Mouse (Mus musculus): ENCODE data around the gene Gm19345.

The Gm19345 gene

DNA sequence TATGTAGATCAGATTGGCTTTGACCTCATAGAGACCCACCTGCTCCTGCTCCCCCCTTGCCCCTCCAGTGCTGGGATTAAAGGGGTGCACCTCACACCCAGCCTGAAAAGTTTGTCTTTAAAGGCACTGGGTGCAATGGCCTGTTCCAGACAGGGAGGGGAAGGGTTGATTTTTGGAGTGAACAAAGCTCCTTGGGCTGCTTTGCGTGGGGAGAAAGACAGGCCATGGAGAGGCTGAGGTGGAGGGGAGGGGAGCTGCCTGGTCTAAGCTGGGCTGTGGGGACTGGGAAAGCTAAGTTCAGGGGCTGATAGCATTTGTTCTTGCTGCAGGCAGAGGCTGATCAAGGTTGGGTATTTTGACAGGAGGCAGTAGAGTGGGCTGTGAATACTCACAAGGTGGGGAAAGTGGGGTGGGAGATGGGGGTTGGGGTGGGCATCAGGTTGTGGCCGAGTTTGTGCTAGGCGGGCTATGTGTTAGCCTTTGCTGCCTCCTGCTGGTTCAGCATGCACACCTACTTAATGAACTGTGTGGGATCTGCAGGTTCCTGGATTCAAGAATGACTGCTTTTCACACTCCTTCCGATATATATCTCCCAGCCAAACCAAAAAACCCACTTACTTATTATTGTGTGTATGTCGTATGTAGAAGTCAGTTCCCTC is 20.3 kb downstream of the Gm19345 start:
- TF ChIP-seq NANOG (IDR thresholded peaks at IDR 0.05; ENCODE audit: borderline replicate concordance, low read length) (no peak), POU5F1 (IDR thresholded peaks at IDR 0.05; ENCODE audit: borderline replicate concordance, low read length) (no peak), CTCF (conservative IDR thresholded peaks at IDR 0.05; ENCODE audit: low read length) (no peak)
- no peak overlapping the region for H3K4me3 ChIP-seq (replicated peaks; ENCODE audit: low read length)
- H3K4me1 ChIP-seq (replicated peaks; ENCODE audit: low read depth, low read length): peaks cover 41% of the 10 kb centered on the region
- no peaks in the 10 kb centered on the region for H3K36me3 ChIP-seq (ENCODE audit: insufficient read depth, low read length)
- H3K9me3 ChIP-seq (ENCODE audit: low read length): no peaks in the 10 kb centered on the region
- H3K27me3 ChIP-seq (ENCODE audit: insufficient read depth, low read length): no peaks in the 10 kb centered on the region

GRCm38 (mm10) chr7:19875948-19876682 is 24.3 kb downstream of the Gm19345 start:
- no peaks in the 10 kb centered on the region for H3K36me3 ChIP-seq (ENCODE audit: insufficient read depth, low read length)
- H3K4me1 ChIP-seq (replicated peaks; ENCODE audit: low read depth, low read length): peaks cover 39% of the 10 kb centered on the region
- no peaks in the 10 kb centered on the region for H3K9me3 ChIP-seq (ENCODE audit: low read length)
- no peak overlapping the region for H3K4me3 ChIP-seq (replicated peaks; ENCODE audit: low read length)
- H3K27me3 ChIP-seq (ENCODE audit: insufficient read depth, low read length): no peaks in the 10 kb centered on the region
- peak; percentile 94 for TF ChIP-seq CTCF (conservative IDR thresholded peaks at IDR 0.05; ENCODE audit: low read length)
- TF ChIP-seq NANOG (IDR thresholded peaks at IDR 0.05; ENCODE audit: borderline replicate concordance, low read length): no peak
- TF ChIP-seq POU5F1 (IDR thresholded peaks at IDR 0.05; ENCODE audit: borderline replicate concordance, low read length): no peak

- Histone ChIP-seq H3K4me1 (replicated peaks; ENCODE audit: low read depth, low read length) (peaks cover 31% of the 10 kb centered on the region), H3K27me3 (ENCODE audit: insufficient read depth, low read length) (no peaks in the 10 kb centered on the region), H3K9me3 (ENCODE audit: low read length) (no peaks in the 10 kb centered on the region), H3K4me3 (replicated peaks; ENCODE audit: low read length) (no peak overlapping the region), H3K36me3 (ENCODE audit: insufficient read depth, low read length) (no peaks in the 10 kb centered on the region)
- TF ChIP-seq CTCF (conservative IDR thresholded peaks at IDR 0.05; ENCODE audit: low read length): no peak
- TF ChIP-seq NANOG (IDR thresholded peaks at IDR 0.05; ENCODE audit: borderline replicate concordance, low read length): no peak
- no peak for TF ChIP-seq POU5F1 (IDR thresholded peaks at IDR 0.05; ENCODE audit: borderline replicate concordance, low read length)
Observed at GRCm38 (mm10) chr7:19876781-19877425, 25.1 kb downstream of the Gm19345 start.

DNA sequence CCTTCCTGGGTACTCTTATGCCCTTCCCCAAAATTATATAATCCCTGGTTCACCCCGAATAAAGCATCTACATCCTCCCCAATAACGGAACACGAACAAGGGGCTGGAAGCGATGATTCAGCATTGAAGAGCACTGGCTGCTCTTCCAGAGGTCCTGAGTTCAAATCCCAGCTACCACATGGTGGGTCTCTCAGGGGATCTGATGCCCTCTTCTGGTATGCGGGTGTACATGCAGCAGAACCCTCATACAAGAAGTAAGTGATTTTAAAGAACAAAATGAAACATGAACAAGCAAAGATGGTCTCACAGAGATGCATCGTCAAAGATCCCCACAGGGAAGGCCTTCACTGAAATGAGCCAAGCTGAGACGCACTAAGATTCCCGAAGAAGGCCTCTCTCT is 29.0 kb downstream of the Gm19345 start:
- TF ChIP-seq CTCF (conservative IDR thresholded peaks at IDR 0.05; ENCODE audit: low read length) (peak; percentile 32), NANOG (IDR thresholded peaks at IDR 0.05; ENCODE audit: borderline replicate concordance, low read length) (no peak), POU5F1 (IDR thresholded peaks at IDR 0.05; ENCODE audit: borderline replicate concordance, low read length) (no peak)
- Histone ChIP-seq H3K4me3 (replicated peaks; ENCODE audit: low read length) (no peak overlapping the region), H3K36me3 (ENCODE audit: insufficient read depth, low read length) (no peaks in the 10 kb centered on the region), H3K27me3 (ENCODE audit: insufficient read depth, low read length) (0 out of 2 replicates have a peak, but pooled peaks cover 3% of the 10 kb centered on the region), H3K4me1 (replicated peaks; ENCODE audit: low read depth, low read length) (peaks cover 18% of the 10 kb centered on the region), H3K9me3 (ENCODE audit: low read length) (peaks cover 5% of the 10 kb centered on the region)

- Histone ChIP-seq H3K36me3 (ENCODE audit: insufficient read depth, low read length) (no peaks in the 10 kb centered on the region), H3K4me3 (replicated peaks; ENCODE audit: low read length) (0 out of 2 replicates have a peak within 1 kb of the TSS, but pooled peaks have one; percentile 35), H3K9me3 (ENCODE audit: low read length) (peaks cover 5% of the 10 kb centered on the region), H3K27me3 (ENCODE audit: insufficient read depth, low read length) (peaks cover 5% of the 10 kb centered on the region; the same call in 1 of the 2 replicates), H3K4me1 (replicated peaks; ENCODE audit: low read depth, low read length) (peaks cover 8% of the 10 kb centered on the region)
- TF ChIP-seq CTCF (conservative IDR thresholded peaks at IDR 0.05; ENCODE audit: low read length) (no peak), POU5F1 (IDR thresholded peaks at IDR 0.05; ENCODE audit: borderline replicate concordance, low read length) (no peak), NANOG (IDR thresholded peaks at IDR 0.05; ENCODE audit: borderline replicate concordance, low read length) (no peak)
Observed at GRCm38 (mm10) chr7:19887849-19888248, 36.0 kb downstream of the Gm19345 start, which contains the start of gene Ceacam19. TSS of gene Ceacam19 (minus strand) at chr7:19887965.

DNA sequence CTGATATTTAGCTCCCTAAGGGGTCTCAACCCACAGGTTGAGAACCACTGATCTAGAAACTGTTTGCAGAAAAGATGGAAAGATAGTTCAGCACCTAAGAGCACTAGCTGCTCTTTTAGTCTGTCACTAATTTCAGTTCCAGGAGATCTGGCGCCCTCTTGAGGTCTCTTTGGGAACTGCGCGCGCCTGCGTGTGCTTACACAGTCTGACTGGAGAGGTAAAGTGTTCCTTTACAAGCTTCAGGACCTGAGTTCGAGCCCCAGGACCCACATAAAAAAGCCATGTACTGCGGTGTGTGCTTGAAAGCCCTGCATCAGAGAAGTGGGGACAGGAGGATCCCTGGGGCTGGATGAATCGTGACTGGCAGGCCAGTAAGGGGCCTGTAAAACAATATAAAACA is 38.1 kb downstream of the Gm19345 start:
- Histone ChIP-seq H3K4me3 (replicated peaks; ENCODE audit: low read length) (no peak overlapping the region), H3K36me3 (ENCODE audit: insufficient read depth, low read length) (no peaks in the 10 kb centered on the region), H3K27me3 (ENCODE audit: insufficient read depth, low read length) (peaks cover 5% of the 10 kb centered on the region; the same call in 1 of the 2 replicates), H3K4me1 (replicated peaks; ENCODE audit: low read depth, low read length) (peaks cover 8% of the 10 kb centered on the region), H3K9me3 (ENCODE audit: low read length) (peaks cover 15% of the 10 kb centered on the region)
- TF ChIP-seq CTCF (conservative IDR thresholded peaks at IDR 0.05; ENCODE audit: low read length) (peak; percentile 87), NANOG (IDR thresholded peaks at IDR 0.05; ENCODE audit: borderline replicate concordance, low read length) (no peak)
